Mouse (Mus musculus): ENCODE results near the gene Fryl.
A peak's percentile ranks its signal among the peaks of the same experiment; 100 is the strongest.
"Not testable (repeated sequence)": the region's sequence is repeated elsewhere in the genome, so short reads cannot be mapped to it uniquely, and the experiment has no call there.

The Fryl gene

DNA sequence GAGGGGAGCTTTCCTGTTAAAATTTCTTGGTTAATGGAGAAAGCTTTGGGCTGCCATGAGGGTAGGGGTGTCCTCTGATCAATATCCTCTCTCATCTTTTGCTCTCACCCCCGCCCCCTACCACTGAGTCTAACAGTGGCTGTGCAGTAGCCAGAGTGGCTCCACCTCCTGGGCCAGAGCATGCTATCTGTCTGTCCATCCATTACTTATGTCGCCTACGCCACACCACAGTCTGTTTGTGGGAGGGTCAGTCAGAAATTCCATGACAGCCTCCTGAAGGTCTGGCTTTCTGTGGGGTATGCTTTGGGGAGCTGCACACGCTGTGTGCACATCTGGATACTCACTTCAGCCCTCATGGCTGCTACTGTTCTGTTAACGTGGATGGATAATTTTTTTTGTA is 174.9 kb downstream of the Fryl start:
- no peak for DNase-seq

DNA sequence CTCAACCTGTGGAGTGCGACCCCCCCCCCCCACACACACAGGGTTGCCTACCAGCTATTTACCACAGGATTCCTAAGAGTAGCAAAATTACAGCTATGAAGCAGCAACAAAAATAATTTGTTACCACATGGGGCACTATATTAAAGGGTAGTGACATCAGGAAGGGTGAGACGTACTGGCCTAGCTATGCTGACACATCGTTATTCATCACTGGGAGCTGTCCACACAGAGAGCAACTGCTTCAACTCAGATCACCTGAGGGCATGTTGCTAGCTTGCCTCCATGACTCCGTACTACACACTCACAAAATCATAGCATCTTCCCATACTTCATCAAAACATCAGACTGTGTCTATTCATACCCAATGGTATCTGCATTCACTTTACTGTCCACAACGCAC is 176.6 kb downstream of the Fryl start:
- DNase-seq, result no peak

DNA sequence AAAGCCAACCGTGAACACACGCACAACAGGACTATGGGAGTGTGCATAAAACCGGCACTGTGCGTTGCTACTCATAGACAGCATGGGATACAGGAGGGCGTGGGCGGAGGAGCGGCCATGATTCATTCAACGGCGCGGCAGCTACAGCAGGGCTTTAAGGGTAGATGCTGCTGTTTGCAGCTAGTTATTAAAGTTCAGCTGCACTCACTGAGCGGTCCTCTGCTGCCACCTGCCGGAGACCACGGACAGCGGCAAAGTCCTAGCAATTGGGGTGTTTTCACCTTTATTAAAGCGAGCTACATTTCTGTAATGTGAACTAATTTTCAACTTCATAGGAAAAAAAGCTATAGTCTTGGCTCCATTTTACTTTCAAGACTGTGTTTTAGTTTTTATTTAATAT is 185.1 kb downstream of the Fryl start:
- peak; percentile 40 for DNase-seq

DNA sequence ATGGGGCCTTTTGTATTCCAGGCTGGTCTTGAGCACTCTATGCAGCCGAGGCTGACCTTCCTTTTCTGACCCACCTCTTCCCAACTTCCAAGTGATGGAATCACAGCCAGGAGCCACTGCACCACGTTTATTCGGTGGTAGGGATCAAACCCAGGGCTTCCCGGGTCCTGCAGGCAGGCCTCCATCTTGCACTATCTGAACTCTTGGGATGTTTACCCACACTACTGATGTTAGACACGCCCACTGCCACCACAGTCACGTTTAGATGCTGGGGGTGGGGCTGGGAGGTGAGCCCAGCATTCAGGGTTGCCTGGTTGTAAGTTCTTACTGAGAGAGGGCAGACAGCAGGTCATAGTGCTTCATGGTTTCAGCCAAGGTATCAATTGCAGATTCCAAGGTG is 189.5 kb downstream of the Fryl start:
- DNase-seq, result no peak

DNA sequence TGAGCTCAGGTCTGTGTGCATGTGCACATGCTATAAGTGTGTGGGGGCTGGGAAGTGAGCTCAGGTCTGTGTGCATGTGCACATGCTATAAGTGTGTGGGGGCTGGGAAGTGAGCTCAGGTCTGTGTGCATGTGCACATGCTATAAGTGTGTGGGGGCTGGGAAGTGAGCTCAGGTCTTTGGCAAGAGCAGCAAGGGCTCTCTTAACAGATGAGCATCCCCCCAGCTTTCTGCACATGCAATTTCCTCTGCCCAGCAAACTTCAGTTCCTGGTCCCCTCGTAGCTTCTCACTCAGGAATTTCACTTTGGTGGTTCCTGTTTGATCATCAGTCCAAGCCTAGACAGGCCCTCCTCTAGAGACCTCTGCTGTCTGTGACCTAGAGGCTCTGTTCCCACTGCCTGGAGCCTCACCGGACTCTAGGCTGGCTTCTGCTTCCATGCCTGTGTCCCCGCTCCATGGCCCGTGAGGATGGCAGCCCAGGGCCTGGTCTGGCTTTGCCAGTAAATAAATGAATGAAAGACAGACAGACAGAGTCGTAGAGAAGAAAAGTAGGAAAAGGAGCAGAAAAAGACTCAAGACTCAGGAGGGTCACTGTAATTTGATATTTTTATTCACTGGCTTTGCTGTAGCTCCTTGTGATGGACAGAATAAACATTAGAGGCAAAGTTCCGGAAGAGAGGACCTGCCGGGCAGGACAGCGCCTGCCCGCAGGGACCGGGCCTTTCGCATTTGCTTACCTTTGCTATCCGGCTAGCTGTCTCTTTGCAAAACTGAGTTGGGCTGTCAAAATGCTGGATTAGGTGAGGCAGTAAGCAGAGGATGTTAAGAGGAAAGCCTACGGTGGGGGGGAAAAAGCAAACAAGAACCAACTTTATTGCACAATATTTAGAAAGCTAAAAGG is 192.4 kb downstream of the Fryl start:
- no peak for DNase-seq

DNA sequence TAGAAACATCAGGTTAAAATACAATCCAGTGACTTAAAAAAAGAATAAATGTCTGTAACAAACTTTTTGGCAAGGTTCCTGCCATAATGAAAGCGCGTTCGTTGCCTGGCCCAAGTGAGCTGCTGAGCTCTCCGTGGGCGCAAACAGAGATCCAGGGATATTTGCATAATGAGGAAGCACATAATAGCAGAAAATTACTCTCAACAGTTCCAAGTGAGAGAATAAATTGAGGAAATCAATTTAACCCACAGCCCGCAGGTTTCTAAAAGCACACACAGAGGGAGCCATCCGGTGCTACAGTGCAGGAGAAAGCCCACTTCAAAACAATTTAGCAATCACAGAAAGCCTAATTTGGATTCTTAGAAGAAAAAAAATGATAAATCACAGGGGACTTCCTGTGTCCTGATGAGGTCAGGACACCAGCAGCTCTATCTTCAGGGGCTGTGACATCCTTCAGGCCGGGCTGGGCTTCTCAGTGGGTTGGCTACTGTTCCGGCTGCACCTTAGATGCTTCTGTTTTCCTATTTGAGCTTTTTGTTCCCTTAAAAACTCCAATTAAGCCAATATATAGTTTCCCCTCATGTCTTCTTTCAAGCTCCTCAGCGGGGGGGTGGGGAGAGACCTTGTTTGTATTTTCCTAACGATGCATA is 194.8 kb downstream of the Fryl start:
- DNase-seq, result no peak

DNA sequence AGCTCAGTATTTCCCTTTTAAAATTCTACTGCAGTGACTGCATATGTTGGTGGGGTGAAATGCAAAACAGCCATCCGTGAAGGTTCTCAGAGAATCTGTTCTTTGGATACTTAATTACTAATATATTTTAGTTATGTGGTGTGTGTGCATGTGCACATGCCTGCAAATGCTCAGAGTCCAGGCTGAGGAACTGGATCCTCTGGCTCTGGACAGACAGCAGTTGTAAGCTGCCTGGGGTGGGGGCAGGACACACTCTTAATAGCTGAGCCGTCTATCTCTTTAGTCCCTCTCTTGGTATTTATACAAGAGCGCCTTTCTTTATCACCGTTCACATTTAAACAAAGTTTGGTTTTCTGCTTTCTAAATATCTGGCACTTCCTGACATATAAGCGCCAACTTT is 199.5 kb downstream of the Fryl start:
- no peak for DNase-seq

DNA sequence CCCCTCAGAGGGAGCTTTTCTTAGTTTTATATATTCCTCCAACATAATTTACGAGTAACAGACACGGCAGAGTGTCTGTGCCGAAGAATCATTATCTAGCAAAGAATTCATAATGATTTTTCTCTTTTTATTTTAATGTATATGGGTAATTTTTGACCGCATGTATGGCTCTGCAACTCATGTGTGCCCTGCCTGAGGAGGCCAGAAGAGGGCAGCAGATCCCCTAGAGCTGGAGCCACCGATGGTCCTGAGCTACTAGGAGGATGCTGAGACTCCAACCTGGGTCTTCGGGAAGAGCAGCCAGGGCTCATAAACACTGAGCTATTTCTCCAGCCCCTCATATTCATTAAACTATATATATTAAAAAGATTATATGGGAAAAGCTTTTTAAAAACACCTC is 200.0 kb downstream of the Fryl start:
- no peak for DNase-seq

DNA sequence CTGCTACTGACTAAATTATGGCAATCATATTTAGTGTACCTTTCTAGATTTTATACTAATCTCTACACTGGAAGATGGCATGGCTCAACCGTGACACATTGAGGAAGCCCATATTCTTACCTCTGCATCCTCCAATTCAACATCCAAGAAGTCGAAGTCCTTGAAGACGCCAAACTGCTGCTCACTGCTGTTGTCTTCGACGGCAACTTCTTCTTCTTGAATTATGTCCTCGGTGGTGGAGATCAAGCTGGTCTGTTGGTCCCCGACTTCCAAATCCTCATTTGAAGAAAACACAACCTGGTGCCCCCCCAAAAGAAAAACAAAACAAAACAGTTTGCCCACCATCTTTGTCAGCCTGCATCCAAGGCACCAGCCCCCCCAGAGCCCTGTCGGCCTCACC is 202.5 kb downstream of the Fryl start:
- DNase-seq, result no peak

DNA sequence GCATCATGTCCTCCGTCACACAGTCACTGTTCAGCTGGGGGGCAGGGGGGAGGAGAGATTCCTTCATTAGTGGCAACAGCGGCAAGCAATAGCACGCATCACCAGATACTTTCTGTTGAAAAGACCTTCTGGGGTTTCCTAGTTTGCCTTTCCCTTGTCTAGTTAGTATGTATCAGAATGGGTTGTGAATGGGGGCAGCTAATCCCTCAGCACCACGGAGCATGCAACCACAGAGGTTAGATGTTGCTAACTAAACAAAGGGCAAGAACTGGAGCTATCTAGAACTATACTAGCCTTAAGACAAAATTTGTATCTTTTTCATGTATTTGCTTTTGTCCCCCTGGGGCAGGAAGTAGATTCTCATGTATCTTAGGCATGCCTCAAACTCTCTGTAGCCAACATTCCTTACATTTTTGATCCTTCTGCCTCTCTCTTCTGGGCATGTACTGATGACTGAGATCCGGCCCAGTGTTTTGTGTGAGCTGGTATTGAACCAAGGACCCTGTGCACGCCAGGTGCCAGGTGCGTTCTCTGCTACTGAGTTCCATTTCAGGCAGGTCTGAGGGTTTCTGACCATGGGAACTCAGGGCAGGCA is 208.7 kb downstream of the Fryl start:
- no peak for DNase-seq

DNA sequence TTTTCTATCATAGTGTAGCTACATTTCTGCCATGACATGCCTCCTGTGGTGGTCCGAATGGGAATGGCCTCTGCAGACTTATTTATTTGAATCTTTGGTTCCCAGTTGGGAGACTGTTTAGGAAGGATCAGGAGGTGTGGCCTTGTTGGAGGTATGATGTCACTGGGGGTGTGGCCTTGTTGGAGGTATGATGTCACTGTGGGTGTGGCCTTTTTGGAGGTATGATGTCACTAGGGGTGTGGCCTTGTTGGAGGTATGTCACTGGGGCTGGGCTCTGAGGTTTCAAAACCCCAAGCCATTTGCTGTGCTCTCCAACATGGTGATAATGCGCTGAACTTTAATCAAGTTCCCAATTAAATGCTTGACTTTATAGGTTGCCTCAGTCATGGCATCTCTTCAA is 212.4 kb downstream of the Fryl start:
- DNase-seq, result no peak

DNA sequence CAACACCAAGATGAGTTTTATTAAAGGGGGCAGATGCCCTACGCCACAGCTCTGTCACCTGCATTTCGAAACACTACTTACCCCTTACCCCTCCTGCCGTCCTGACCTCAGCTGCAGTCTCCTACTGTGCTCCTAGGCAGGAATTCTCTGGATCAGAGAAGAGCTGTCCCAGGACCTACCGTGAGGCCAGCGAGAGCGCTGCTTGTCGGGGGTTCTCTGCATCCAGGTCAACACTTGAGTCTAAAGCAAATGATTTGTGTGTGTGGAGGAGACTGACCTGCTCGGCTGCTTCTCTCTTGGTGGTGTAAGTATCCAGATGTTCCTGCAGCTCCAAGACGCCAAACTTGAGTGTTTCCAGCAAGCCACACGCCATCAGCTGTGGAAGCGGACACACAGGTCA is 223.9 kb downstream of the Fryl start:
- DNase-seq, result no peak

DNA sequence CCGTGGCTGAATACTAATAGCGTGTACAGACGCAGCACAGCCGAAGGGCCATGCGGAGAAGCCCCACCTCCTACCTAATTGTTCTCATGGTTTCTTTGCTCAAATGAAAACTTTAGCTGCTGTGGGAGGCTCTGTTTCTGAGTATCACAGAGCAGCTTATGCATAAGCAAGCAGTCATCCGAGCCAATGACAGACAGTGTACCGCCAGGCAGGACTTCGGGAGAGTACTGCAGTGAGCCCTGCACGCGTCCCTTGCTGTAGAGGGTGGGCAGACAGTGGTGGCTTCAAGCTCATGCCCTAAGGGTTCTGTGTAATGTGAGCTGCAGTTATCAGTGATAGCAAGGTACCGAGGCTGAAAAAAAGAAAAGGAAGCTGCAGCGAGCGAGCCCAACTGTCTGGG is 227.8 kb downstream of the Fryl start:
- no peak for DNase-seq

DNA sequence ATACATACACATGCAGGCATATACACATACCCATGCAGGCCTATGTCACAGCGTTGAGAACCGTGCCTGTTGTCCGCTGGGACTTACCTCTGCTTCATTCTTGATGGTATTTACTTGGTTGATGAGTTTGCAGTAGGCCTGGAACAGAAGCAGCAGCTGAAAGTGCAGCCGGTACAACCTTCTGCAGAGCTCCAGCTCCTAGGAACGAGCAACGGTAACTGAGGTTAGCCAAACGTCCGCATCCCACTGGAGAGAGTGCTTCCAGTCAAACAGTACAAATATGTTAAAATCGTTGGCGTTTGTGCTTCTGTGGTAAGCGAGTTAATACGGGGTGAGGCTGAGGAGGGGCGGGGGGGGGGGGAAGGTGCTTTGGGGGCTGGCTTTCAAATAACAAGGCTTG is 232.6 kb downstream of the Fryl start:
- no peak for DNase-seq

DNA sequence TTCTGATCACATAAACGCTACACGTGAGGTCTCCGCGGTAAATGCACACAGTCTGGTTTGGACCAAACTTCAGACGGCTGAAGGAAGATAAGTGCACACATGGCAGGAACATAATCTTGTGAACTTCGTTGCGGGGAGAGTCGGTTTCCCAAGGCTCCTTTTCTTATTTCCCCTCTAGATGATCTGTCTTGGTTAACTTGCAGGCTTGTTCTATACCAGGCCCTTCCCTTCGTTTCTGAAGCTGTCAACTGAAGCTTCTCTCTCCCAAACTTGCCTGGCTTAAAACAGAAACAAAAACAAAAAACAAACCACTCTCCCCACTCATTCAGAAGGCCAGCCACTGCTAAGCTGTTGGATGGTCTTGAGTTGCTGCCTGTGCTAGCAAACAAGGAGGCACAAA is 241.7 kb downstream of the Fryl start:
- DNase-seq, result no peak

DNA sequence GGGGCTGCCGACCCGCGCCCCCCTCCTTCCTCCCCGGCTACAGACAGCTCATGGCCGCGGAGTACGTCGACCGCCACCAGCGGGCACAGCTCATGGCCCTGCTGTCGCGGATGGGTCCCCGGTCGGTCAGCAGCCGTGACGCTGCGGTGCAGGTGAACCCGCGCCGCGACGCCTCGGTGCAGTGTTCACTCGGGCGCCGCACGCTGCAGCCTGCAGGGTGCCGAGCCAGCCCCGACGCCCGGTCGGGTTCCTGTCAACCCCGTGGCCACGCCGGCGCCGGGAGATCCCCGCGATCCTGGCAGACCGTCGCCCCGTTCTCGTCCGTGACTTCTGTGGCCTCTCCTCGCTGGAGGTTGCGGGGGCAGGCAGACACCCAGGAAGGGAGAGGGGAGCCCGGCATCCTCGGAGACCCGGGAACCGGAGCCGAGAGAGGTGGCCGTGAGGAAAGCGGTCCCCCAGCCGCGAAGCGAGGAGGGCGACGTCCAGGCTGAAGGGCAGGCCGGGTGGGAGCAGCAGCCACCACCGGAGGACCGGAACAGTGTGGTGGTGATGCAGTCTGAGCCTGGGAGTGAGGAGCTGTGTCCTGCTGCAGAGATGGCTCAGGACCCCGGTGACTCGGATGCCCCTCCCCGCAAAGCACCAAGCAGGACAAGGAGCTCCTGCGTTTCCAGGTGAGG is 242.7 kb downstream of the Fryl start:
- not testable (repeated sequence) for DNase-seq

DNA sequence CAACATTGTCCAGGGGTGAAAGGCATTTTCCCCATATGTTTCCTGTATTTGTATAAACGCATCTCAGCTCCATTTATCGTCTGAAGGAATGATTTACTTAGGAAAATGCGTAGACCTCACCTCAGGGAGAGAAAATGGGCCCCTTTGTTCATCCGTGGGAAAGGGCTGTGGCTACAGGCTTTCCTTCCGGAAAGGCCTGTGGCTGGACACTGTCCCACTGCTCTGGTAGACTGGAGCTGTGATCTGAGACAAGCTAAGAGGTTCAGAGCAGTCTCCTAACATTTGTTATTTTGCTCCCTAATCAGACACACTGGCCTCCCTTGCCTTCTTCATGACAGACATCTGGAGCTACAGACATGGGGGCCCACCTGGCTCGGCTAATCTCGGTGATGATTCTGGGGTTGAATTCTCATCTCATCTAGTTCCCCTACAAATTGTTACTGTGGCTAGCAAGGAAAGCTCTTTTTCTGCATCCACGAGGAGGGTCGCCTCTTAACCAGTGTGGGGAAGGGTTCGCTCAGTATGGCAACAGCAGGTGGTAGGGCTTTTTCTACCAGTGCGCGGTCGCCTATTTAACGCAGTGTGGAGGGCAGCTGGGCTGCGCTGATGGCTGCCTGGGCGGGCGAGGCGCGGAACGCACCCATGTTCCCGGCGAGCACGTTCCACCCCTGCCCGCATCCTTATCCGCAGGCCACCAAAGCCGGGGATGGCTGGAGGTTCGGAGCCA is 243.4 kb downstream of the Fryl start:
- not testable (repeated sequence) for DNase-seq

DNA sequence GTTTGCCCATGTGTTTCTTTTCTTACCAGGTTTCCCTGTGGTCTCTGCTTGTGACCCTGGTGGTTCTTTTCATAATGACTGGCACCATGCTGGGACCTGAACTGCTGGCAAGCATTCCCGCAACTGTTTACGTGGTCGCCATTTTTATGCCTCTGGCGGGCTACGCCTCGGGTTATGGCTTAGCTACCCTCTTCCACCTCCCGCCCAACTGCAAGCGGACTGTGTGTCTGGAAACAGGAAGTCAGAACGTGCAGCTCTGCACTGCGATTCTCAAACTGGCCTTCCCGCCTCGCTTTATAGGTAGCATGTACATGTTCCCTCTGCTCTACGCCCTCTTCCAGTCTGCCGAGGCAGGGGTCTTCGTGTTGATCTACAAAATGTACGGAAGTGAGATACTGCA is 244.6 kb downstream of the Fryl start:
- DNase-seq, result not testable (repeated sequence)

DNA sequence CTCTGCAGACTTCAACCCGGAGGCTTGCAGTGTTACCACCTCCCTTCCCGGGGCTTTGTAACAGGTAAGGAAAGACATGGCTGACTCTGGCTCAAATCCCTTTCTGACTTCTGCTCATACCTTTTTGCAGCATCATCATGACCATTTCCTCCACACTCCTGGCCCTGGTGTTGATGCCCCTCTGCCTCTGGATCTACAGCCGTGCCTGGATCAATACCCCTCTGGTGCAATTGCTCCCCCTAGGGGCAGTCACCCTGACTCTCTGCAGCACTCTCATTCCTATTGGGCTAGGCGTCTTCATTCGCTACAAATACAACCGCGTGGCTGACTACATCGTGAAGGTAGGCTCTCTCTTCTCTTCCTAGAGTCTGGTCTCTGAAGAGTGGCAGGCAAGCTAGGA is 248.2 kb downstream of the Fryl start:
- not testable (repeated sequence) for DNase-seq

DNA sequence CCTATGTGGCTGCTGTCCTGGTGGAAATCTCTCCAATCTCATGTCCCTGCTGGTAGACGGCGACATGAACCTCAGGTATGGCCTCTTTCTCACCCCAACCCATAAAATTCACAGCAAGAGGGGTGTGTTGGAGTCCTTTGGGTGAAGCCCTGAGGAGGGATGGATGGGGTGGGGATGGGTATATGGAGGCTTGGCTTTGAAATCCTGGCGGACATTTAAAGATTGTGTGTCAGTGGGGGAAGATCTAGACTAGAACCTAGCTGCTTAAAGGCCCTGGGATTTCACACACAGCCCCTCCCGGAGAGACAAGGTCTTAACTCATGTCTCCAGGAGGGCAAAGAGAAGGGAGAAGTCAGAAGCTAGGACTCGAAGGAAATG is 248.8 kb downstream of the Fryl start:
- no peak for DNase-seq

DNA sequence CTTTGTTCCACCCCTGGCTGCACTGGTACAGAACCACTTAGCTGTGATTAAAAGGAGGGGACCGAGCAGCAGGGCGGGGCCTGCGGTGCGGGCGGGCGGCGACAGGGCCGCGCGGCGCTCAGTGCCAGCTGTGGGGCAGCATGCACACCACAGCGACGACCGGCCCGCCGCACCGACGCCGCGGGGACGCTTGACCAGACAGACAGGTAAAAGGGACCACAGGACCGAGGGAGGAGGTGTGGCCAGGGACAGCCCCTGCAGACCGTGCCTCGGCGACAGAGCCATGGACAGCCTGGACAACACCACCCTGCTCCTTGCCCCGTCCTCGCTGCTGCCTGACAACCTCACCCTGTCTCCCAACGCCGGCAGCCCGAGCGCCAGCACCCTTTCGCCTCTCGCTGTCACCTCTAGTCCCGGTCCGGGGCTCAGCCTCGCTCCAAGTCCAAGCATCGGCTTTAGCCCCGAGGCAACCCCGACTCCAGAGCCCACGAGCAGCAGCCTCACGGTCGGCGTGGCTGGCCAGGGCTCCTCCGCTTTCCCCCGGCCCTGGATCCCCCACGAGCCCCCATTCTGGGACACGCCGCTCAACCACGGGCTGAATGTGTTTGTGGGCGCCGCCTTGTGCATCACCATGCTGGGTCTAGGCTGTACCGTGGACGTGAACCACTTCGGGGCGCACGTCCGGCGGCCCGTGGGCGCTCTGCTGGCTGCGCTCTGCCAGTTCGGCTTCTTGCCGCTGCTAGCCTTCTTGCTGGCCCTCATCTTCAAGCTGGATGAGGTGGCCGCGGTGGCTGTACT is 249.4 kb downstream of the Fryl start, which contains the start of gene Slc10a4:
Gene Slc10a4, plus strand, starts transcription at position 100 of the 798 bp plus-strand sequence.
- DNase-seq, result no peak

DNA sequence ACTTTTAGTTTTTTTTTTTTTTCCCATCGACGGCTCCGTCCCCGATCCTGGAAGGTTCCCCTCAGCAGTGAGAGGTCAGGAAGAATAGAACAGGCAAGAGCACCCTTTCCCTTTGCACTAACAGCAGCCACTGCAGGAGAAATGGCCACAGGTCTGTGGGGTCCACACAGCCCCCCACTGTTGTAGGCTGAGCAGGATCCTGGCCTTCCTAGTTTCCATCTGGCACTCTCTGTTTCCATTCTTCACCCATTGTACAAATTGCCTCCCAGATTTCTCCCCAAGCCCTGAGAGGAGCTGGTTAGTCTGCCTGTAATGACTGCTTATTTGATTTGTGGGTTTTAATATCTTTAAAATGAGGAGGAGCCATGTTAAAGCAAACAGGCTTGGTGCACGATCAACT is 252.4 kb downstream of the Fryl start:
- no peak for DNase-seq
